Mouse (Mus musculus): ENCODE data around the gene Tubb5. TPM values are rescaled to one million over a fixed set of nuclear protein-coding genes. Genes with fewer than 3 reads are reported as not detected.

The Tubb5 gene
- polyA plus RNA-seq, 1 experiment from 2014 or later: 654 TPM

DNA sequence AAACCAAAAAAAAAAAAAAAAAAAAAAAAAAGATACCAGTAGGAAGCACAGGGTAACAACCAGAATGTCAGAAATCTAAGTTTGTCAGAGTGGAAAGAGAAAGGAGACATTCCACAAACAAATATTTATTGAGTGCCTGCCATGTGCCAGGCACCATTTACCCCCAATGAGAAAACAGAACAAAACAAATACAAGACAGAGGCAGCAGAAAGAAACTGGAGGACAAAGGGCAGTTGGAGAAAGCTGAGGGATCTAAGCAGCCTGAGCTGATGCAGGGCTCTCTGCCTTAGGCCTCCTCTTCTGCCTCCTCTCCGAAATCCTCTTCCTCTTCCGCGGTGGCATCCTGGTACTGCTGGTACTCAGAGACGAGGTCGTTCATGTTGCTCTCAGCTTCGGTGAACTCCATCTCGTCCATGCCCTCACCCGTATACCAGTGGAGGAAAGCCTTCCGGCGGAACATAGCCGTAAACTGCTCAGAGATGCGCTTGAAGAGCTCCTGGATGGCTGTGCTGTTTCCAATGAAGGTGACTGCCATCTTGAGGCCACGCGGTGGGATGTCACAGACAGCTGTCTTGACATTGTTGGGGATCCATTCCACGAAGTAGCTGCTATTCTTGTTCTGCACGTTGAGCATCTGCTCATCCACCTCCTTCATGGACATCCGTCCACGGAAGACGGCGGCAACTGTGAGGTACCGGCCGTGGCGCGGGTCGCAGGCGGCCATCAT, 3.2 kb downstream of the Tubb5 start:
- 70% methylated on average over 26 of the region's 26 CpGs for WGBS
- Histone ChIP-seq H3K4me3 (ENCODE audit: low read length) (peak overlapping the region; percentile 89), H3K27me3 (ENCODE audit: control insufficient read depth, insufficient read depth, low read length) (no peaks in the 10 kb centered on the region), H3K9me3 (replicated peaks; ENCODE audit: control insufficient read depth, low read length) (no peaks in the 10 kb centered on the region), H3K4me1 (ENCODE audit: control insufficient read depth, insufficient read depth, low read length) (peaks cover 38% of the 10 kb centered on the region), H3K9ac (ENCODE audit: low read length) (no peak overlapping the region), H3K36me3 (ENCODE audit: control insufficient read depth, insufficient read depth) (peaks cover 49% of the 10 kb centered on the region), H3K4me2 (ENCODE audit: low read depth, low read length) (peak overlapping the region; percentile 79), H3K27ac (ENCODE audit: low read length) (no peak overlapping the region)
- no peak for ATAC-seq (replicated peaks; ENCODE audit: extremely low read depth, insufficient read depth, low FRiP score)

GRCm38 (mm10) chr17:35833894-35834293, 4.2 kb downstream of the Tubb5 start:
- Histone ChIP-seq H3K36me3 (ENCODE audit: control insufficient read depth, insufficient read depth) (peaks cover 49% of the 10 kb centered on the region), H3K9me3 (replicated peaks; ENCODE audit: control insufficient read depth, low read length) (no peaks in the 10 kb centered on the region), H3K27me3 (ENCODE audit: control insufficient read depth, insufficient read depth, low read length) (no peaks in the 10 kb centered on the region), H3K4me3 (ENCODE audit: low read length) (no peak overlapping the region), H3K9ac (ENCODE audit: low read length) (no peak overlapping the region), H3K4me1 (ENCODE audit: control insufficient read depth, insufficient read depth, low read length) (peaks cover 36% of the 10 kb centered on the region), H3K4me2 (ENCODE audit: low read depth, low read length) (no peak overlapping the region), H3K27ac (ENCODE audit: low read length) (no peak overlapping the region)
- ATAC-seq (replicated peaks; ENCODE audit: extremely low read depth, insufficient read depth, low FRiP score): no peak
- WGBS: 48% methylated on average over 5 of the region's 5 CpGs

- no peak for ATAC-seq (replicated peaks; ENCODE audit: extremely low read depth, insufficient read depth, low FRiP score)
- peaks cover 36% of the 10 kb centered on the region for H3K4me1 ChIP-seq (ENCODE audit: control insufficient read depth, insufficient read depth, low read length)
- 21% methylated on average over 5 of the region's 5 CpGs for WGBS
- H3K27me3 ChIP-seq (ENCODE audit: control insufficient read depth, insufficient read depth, low read length): no peaks in the 10 kb centered on the region
- H3K9ac ChIP-seq (ENCODE audit: low read length): no peak overlapping the region
- no peak overlapping the region for H3K4me2 ChIP-seq (ENCODE audit: low read depth, low read length)
- H3K4me3 ChIP-seq (ENCODE audit: low read length): no peak overlapping the region
- 0 out of 2 replicates have a peak overlapping the region, but pooled peaks have one; percentile 14 for H3K27ac ChIP-seq (ENCODE audit: low read length)
- no peaks in the 10 kb centered on the region for H3K9me3 ChIP-seq (replicated peaks; ENCODE audit: control insufficient read depth, low read length)
- peaks cover 49% of the 10 kb centered on the region for H3K36me3 ChIP-seq (ENCODE audit: control insufficient read depth, insufficient read depth)
These were observed 4.8 kb downstream of the Tubb5 start for GRCm38 (mm10) chr17:35833239-35833751.

DNA sequence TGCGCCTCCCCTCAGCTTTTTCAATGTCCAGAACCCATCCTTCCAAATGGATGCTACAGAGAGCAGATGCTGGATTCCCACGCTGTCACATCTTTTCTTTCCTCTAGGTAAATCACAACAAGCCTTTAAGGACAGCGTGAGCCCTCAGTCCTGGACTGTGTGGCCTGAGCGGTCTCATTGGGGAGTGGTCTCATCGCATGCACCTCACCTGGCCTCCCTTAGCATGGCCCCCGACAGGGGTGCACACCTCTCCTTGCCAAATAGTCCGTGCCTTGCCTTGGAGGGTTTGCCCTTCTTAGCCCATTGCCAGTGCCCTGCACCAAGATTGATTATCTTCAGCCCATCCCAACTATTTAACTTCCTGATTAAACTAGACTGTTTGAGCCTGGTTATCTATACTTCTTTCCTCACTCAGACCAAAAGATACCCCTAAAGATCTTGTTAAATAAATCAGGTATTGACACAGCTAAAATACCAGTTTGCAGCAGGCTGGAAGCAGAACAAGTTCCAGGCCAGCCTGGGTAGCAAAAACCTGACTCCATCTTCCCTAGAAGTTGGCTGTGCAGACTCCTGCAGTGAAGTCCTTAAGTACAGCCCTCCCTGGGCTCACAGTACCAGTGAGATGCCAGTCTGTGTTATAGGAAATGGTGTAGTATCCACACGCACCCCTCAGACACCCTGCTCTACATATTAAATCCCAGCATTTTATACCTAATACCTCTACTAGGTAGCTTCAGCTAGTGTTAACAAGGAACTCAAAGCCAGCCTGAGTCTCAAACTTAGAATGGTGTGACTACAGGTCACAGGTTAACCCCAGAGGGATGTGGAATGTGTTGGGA, 5.5 kb downstream of the Tubb5 start:
- Histone ChIP-seq H3K4me2 (ENCODE audit: low read depth, low read length) (no peak overlapping the region), H3K4me3 (ENCODE audit: low read length) (no peak overlapping the region), H3K9ac (ENCODE audit: low read length) (no peak overlapping the region), H3K4me1 (ENCODE audit: control insufficient read depth, insufficient read depth, low read length) (peaks cover 36% of the 10 kb centered on the region), H3K27ac (ENCODE audit: low read length) (0 out of 2 replicates have a peak overlapping the region, but pooled peaks have one; percentile 14), H3K27me3 (ENCODE audit: control insufficient read depth, insufficient read depth, low read length) (no peaks in the 10 kb centered on the region), H3K36me3 (ENCODE audit: control insufficient read depth, insufficient read depth) (peaks cover 56% of the 10 kb centered on the region), H3K9me3 (replicated peaks; ENCODE audit: control insufficient read depth, low read length) (peaks cover 2% of the 10 kb centered on the region; the same call in 1 of the 2 replicates)
- ATAC-seq (replicated peaks; ENCODE audit: extremely low read depth, insufficient read depth, low FRiP score): no peak
- WGBS: 68% methylated on average over 8 of the region's 8 CpGs

GRCm38 (mm10) chr17:35829737-35830136, 8.4 kb downstream of the Tubb5 start:
- Histone ChIP-seq H3K4me3 (ENCODE audit: low read length) (no peak overlapping the region), H3K9me3 (replicated peaks; ENCODE audit: control insufficient read depth, low read length) (peaks cover 4% of the 10 kb centered on the region; the same call in 1 of the 2 replicates), H3K4me2 (ENCODE audit: low read depth, low read length) (peak overlapping the region; percentile 49), H3K27ac (ENCODE audit: low read length) (peak overlapping the region; percentile 26; the same call in 1 of the 2 replicates), H3K36me3 (ENCODE audit: control insufficient read depth, insufficient read depth) (peaks cover 60% of the 10 kb centered on the region), H3K9ac (ENCODE audit: low read length) (peak overlapping the region; percentile 61; the same call in 1 of the 2 replicates), H3K4me1 (ENCODE audit: control insufficient read depth, insufficient read depth, low read length) (peaks cover 22% of the 10 kb centered on the region), H3K27me3 (ENCODE audit: control insufficient read depth, insufficient read depth, low read length) (no peaks in the 10 kb centered on the region)
- 2% methylated on average over 21 of the region's 21 CpGs for WGBS
- ATAC-seq (replicated peaks; ENCODE audit: extremely low read depth, insufficient read depth, low FRiP score): peak; percentile 57

DNA sequence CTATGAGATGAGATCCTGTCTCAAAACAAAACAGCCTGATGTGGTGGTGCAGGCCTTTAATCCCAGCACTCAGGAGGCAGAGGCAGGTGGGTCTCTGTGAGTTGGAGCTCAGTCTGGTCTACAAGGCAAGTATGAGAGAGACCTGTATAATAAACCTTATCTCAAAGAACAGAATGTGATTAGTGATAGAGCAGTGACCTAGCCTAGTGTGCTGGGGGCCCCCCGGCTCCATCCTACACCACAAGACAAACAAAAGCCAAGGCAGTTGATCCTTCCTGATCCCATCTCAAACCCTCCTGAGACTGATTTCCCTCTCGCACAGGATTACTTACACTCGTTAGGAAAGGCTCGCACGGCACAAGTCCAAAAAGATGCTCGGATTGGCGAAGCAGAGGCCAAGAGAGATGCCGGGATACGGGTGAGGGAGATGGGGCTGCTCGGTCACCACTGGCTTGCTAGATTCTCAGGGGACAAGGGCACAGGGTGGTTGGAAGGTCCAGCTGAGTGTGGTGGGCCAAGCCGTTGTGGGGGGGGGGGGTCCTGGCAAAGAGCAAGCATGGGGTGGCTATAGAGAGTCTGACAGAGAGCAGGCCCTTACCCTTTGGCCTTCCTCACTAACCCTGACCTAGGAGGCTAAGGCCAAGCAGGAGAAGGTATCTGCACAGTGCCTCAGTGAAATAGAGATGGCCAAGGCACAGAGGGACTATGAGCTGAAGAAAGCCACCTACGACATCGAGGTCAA, 12.8 kb downstream of the Tubb5 start:
- Histone ChIP-seq H3K4me2 (ENCODE audit: low read depth, low read length) (no peak overlapping the region), H3K9ac (ENCODE audit: low read length) (no peak overlapping the region), H3K4me1 (ENCODE audit: control insufficient read depth, insufficient read depth, low read length) (peaks cover 21% of the 10 kb centered on the region), H3K27me3 (ENCODE audit: control insufficient read depth, insufficient read depth, low read length) (no peaks in the 10 kb centered on the region), H3K9me3 (replicated peaks; ENCODE audit: control insufficient read depth, low read length) (peaks cover 4% of the 10 kb centered on the region; the same call in 1 of the 2 replicates), H3K36me3 (ENCODE audit: control insufficient read depth, insufficient read depth) (peaks cover 25% of the 10 kb centered on the region), H3K27ac (ENCODE audit: low read length) (no peak overlapping the region), H3K4me3 (ENCODE audit: low read length) (no peak overlapping the region)
- no peak for ATAC-seq (replicated peaks; ENCODE audit: extremely low read depth, insufficient read depth, low FRiP score)
- WGBS: 93% methylated on average over 13 of the region's 13 CpGs

DNA sequence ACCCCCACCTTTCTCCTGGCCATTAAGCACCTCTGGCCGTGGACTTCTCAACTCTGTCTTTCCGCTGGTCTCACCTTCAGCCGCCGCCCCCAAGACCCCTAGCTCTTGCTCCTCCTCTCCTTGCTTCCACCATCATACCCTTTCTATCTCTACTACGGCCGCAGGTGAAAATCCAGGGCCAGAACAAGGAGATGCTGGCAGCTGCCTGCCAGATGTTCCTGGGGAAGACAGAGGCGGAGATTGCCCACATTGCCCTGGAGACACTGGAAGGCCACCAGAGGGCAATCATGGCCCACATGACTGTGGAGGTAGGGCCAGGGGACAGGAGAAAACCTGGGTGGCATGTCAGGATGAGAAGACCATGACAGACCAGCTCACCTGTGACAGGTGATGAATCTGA, 13.7 kb downstream of the Tubb5 start:
- peaks cover 14% of the 10 kb centered on the region for H3K4me1 ChIP-seq (ENCODE audit: control insufficient read depth, insufficient read depth, low read length)
- peaks cover 25% of the 10 kb centered on the region for H3K36me3 ChIP-seq (ENCODE audit: control insufficient read depth, insufficient read depth)
- peaks cover 4% of the 10 kb centered on the region; the same call in 1 of the 2 replicates for H3K9me3 ChIP-seq (replicated peaks; ENCODE audit: control insufficient read depth, low read length)
- H3K27ac ChIP-seq (ENCODE audit: low read length): no peak overlapping the region
- peak overlapping the region; percentile 93 for H3K4me2 ChIP-seq (ENCODE audit: low read depth, low read length)
- ATAC-seq (replicated peaks; ENCODE audit: extremely low read depth, insufficient read depth, low FRiP score): no peak
- H3K9ac ChIP-seq (ENCODE audit: low read length): peak overlapping the region; percentile 11; the same call in 1 of the 2 replicates
- WGBS: 67% methylated on average over 7 of the region's 7 CpGs
- H3K27me3 ChIP-seq (ENCODE audit: control insufficient read depth, insufficient read depth, low read length): no peaks in the 10 kb centered on the region
- peak overlapping the region; percentile 68; the same call in 1 of the 2 replicates for H3K4me3 ChIP-seq (ENCODE audit: low read length)
